Mouse (Mus musculus) WW6 (cell line): ENCODE measurements around the gene Mynn.
"Not testable (repeated sequence)": the region's sequence is repeated elsewhere in the genome, so short reads cannot be mapped to it uniquely, and the experiment has no call there.

Experiments used
- DNase-seq: peaks from one replicate; pipeline ENCODE4 v3.0.0-alpha.2; 2013; ENCODE audit warnings: low read depth, low spot score

Mynn gene

DNA sequence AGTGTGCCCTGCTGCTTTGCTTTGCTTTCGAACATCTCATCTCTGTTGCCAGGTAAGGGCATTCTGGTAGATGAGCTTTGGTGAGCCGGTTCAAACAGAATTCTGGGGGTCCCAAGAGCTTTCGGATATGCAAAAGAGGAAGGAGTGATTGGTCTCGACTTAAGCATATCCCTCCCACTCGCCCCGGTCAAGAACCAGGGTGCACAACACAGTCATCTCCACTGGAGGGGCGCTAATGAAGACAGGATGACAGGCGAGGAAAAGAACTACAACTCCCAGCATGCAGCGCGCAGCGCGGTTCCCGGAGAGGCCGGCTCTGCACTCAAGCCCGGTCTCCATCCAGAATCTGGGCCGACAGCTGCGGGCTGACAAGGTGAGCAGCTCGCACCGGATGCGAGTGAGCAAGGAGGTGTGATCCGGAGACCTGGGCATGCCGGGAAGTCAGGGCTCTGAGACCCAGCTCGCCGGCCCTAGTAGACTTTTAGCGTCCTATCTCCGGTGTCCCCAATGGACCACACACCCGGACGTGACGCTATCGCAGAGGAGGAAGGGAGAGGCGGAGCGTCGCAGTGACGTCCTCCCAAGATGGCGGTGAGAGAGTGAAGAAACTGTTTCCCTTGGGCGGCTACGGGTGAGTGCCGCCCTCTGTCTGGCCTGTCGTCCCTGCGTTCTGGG lies at the start of gene Mynn:
Mynn (plus strand) TSS at position 1 of the 675 bp plus-strand sequence.
- DNase-seq, result peak; percentile 93

DNA sequence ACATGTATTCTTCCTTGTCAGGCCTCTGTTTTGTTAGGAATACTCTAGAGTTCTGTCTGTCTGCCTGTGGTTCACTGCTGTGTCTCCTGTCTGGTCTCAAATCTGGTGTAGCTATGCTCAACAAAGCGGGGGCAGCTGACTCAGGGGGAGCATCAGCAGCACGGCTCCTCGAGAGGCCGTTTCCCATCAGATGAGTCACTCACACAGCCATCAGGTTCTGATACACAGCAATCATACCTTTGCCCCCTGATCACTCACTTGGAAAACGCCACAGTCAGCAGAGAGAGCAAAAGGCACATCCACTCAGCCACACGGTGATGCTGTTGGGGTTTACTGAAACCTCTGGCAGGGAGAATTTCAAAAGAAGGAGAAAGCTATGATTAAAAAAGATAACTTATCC lies 48.1 kb upstream of the Mynn start:
- DNase-seq, result no peak

DNA sequence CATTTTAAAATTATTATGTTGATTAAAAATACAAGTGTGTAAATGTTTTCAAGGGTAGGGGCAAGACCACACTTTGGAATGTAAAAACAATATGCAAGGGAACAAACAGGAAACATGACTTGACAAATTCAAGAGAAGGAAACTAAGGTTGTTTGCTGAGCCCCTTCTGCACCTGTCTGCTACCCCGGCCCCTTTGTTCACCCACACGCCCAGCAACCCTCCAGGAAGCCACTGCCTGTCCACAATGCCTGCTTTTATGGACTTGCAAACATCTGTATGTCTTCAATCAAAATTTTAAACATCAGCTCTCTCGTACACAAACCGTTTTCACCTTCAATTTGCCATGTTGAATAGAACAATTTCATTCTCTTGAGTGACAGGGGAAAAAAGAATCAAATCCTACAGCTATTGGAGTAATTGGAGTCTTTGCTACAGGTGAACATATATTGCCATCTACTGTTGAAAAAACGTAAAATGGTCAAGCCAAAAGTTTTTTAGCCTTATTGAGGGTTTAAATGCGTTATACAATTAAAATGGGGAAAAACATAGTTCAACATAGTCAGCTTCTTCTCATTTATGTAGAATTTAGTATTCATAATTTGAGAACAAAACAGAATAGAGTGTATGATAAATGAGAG lies 41.1 kb upstream of the Mynn start:
- no peak for DNase-seq

DNA sequence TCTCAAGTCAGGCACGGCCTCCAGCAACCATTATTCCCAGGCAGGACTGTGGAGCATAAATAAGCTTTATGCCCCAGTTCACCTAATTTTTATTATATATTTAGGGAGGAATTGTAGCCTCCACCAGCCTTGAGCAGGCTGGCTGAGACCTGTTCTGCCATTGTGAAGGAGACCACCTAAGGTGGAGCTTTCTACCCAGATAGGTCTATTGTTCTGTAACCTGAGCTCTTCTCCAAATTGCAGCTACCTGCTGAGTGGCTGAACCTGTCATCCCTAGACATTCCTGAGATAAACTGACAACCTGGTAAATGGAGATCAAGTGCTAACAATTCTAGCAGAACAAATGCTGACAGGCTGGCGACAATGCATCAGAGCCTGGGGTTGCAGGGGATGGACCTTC lies 35.5 kb upstream of the Mynn start:
- not testable (repeated sequence) for DNase-seq

DNA sequence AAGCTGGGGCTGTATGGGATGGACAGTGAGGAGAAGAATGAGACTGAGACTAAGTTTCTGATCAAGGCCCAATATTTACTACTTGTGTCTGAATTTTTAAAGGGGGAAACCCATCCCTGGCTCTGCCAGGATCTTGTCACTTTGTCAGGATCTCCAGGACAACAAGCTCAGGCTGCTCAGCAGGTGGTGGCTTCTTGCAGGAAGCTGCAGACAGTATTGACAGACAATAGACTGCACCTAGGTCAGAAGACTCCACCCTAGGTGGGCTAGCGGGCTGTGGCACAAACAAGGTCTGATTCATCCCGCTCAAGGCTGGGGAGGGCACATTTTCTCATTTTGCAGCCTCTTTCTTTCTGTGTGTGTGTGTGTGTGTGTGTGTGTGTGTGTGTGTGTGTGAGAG lies 28.3 kb upstream of the Mynn start:
- DNase-seq, result no peak

DNA sequence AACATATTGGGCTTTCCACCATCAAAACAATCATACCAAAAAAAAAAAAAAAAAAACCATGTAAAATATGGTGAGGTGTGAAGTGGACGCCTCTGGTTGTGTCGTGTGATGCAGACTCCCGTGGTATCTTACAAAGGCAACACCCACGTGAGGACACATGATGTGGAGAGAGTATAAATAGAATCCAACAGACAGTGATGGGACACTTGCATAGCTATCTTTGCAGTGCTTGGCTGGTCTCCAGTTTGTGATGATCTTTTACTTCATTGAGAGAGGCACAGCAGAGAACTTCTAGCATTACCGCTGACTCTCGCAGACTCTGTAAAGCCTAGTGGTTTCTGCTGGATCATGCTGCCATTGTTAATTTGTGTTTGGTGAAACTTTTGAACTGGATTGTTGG lies 13.0 kb upstream of the Mynn start:
- DNase-seq, result no peak

DNA sequence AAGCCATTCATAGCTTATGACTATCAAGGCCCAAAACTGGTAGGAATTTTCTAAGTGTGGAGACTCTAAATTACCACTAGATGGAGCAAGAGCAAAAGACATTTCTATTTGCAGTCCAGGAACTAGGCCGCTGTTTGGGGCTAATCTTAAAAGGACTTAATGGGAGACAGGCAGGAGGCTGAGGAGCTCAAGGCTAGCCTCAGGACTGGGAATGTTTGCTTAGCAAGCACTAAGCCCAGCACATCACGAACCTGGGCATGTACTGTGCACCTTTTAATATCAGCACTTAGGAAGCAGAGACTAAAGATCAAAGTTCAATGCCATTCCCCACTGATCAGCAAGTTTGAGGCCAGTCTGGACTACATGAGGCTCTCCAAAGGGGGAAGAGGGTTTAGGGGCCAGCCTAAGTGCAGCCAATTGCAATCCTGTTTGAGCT lies 9.4 kb upstream of the Mynn start:
- no peak for DNase-seq

DNA sequence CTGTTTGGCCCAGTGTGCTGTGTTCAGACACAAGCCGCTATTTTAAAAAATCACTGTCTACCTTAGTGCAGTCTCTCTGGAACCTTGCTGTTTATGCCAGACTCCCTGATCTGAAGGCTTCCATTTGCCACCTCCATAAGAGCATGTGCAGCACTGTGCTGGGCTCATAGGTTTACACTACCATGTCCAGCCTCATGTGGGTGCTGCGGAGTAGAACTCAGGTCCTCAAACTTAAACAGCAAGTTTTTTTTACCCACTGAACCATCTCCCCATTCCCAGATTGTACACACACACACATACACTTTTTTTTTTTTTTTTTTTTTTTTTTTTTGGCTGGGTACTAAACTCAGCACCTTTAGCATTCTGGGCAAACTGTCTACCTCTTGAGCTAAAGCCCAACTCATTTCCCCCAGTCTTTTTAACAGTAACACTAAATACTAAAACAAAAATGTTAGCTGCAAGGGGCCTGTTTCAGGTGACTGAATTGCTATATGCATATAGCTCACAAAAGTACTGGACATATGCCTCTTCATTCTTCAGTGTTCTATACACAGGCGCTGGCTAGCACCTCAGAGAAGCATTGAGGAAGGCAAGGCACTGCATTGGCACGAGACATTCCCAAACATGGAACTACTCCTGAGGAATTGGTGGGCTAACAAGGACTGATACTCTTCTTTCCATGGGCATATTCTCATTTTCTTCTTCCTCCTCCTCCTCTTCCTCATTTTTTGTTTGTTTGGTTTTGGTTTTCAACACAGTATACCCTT lies 8.0 kb upstream of the Mynn start:
- DNase-seq, result no peak

DNA sequence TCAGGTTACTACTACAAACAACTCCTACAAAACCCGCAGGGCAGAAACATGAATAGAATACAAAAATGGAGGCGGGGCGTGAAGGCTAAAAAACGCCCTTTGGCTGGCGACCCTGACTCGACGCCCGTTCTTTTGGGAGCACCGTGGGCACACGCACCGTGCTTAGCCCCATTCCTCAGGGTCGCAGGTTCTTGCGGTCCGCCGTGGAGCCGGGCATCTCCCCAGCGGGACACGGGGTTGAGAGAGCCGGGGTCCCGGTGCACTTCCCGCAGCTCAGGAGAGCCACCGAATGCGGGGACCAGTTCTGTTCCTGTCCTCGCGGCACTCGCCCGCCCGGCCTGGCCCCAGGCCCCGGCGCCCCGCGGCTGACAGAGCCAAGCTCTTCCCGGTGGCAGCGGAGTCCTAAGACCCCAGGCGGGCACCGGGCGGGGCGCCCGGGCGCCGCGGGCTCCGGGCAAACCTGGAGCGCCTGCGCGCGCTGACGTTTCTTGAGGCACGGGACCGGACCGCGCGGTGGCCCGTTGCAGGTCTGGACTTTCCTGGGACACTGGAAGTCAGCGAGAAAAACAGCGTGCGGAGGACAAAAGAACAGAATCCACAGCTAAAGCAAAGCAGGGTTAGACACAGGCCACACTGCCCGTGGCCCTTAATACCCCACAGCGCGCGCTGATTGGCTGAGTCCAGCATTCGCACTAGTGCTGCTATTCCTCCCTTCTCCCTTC lies 6.6 kb upstream of the Mynn start:
- DNase-seq, result no peak

DNA sequence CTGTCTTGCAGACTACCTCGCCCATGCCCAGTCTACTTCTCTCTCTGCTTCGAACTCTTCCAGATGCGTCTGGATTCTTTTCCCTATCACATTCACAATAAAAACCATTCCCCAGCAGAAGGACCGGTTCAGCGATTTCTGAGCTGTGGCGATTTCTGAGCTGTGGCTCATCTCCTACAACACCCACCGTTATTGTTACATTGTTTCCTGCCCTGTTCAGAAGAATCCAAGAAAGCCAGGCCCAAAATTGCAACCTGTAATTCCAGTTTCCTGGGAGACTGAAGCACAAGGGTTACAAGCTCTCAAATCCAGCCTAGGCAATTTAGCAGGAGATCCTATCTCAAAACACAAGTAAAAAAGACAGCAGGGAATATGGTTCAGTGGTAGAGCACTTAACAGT lies 4.6 kb upstream of the Mynn start:
- no peak for DNase-seq

DNA sequence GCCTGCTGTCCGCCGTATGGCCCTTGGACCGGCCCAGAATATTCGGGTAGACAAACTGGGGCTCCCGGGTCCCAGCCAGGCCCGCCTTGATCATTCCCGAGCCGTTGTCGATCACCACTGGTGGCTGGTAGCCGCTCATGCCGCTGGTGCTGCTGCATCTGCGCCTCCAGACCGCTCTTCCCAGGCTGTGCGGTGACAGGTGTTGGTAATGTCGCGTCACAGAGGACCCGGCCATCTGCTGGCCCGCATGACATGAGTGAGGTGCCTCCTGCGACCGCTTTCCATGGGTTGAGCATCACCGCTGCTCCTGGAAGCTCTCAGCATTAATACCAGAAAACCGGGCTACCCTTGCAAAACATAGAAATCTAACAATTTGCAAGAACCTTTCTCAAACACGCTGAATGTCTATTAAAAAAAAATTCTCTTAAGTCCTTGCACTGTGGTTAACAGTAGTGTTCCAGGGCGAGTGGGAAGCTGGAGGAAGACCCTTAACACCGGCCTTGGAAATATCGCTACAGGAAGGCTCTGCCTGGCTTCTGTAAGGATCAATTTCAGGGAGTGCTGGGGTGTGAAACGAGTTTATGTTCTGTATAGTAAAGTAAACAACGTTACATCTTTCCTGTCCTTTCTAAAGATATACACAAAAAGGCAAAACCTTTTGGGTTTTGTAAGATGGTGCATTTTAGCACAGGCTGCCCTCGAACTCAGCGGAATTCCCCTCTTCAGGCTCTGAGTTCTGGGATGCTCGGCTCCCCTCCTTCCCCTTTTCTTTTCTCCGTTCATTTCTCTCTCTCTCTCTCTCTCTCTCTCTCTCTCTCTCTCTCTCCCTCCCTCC lies 1.9 kb upstream of the Mynn start, which contains the start of gene Actrt3:
Actrt3 (minus strand) TSS at position 229 of the 835 bp plus-strand sequence.
- DNase-seq, result no peak

DNA sequence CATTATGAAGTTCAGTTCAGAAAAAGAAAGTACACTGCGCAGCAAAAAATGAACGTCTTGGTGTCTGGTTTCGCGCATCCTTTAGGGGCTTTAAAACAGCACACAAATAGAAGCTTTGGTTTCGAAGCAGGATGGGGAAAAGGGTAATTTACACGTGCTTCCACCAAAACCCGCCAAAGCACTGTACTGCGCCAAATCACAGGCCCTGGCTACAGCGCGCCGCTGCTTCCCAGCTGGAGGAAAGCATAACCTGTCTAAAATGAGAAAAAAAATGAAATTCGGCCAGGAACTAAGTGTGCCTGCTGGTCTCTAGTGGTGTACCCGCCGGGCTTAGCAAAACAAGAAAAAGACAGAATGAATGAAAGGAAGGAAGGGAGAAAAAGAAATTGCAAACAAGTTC lies 1.1 kb upstream of the Mynn start:
- no peak for DNase-seq

DNA sequence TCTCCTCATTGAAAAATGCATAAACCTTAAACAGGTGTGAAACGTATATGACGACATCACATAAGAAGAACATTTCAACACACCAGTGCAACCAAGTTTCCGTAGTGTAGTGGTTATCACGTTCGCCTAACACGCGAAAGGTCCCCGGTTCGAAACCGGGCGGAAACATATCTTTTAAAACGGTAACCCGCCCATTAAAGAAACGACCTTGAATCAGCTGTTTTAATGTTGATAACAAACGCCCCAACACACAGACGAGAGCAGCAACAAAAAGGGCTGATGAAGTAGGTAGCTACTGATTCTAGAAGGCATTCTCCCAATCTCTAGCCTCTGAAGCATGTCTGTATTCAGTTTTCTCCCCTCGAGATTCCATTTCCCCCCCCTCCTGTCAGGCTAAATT lies 690 bp upstream of the Mynn start:
- DNase-seq, result peak; percentile 65

DNA sequence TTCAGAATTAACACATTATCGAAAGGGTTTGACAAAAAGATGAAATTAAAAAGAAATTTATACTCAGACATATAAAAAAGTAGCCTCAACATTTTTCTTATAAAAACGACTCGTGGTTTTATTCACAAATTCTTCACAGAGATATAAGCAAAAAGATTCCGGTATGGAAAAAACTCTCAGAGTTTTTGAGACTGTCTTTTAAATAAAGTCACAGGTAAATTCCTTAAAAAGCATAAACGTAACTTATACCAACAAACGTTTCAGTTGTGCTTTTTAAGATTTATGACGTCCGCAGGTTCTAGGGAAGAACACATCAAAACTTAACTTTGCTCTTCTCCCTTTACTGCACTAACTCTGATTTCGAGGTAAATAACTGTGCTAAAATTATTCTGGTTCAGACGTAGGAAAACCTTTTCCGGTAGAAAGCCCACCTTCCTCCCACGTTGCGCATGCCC lies 228 bp upstream of the Mynn start:
- DNase-seq, result no peak

DNA sequence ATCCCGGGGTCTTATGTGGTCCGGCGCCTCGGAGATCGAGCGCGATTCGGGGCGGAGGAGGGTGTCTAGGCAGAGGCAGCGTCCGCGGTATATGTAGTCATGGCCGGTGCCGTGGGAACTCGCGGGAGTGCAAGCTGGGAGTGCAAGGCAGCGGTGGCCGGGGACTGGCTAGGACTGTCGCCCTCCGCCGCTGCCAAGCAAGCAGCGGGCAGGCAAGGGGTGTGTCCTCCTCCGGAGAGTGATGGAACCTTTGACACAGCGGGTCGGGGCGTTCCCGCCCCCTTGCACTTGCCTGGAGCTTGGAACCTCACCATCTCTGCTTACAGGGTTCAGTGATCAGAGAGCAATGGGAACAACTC lies 854 bp downstream of the Mynn start:
- no peak for DNase-seq

DNA sequence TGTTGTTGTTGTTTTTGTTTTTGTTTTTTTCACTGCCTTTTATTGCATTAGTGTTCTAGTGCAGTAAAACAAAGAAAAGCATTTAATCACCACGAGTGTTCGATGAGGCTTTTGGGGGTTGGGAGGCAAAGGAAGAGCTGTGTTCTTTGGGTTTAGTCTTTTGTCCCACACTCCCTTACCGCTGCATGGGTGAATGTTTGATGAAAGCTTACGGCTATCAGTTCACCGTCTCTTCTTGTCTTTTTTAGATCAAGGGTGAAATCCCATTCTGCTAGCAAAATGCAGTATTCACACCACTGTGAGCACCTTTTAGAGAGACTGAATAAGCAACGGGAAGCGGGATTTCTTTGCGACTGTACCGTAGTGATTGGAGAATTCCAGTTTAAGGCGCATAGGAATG lies 1.4 kb downstream of the Mynn start:
- DNase-seq, result no peak

DNA sequence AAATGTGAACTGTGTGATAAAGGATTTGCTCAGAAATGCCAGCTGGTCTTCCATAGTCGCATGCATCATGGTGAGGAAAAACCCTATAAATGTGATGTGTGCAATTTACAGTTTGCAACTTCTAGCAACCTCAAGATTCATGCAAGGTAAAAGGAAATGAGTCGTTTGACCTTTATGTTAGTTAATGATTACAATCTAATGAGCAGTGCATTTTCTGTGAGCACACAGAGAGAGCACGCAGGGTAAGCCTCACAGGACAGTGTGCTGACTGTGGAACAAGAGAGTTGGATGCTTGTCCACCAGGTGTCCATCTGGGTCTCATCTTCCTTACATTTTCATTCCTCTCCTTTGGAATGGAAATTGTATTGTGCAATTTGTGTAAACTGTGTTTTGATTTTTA lies 7.1 kb downstream of the Mynn start:
- DNase-seq, result no peak

DNA sequence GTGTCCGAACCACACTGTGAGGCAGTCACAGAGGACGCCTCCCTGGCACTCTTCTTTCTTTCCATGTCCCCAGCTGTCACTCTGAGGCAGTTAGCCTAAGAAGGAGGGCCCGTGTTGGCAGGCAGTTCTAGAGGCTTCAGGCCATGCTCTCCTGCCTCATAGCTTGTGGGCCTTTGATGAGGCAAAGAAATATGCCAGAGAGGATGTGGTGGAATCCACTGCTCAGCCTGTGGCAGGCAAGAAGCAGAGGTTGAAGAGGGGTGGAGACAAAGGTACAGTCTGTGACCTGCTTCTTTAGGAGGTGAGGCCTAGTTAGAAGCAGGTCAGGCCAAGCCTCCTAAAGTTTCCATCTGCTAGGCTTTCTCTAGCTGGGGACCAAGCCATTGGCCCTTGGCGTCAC lies 9.1 kb downstream of the Mynn start:
- DNase-seq, result no peak

DNA sequence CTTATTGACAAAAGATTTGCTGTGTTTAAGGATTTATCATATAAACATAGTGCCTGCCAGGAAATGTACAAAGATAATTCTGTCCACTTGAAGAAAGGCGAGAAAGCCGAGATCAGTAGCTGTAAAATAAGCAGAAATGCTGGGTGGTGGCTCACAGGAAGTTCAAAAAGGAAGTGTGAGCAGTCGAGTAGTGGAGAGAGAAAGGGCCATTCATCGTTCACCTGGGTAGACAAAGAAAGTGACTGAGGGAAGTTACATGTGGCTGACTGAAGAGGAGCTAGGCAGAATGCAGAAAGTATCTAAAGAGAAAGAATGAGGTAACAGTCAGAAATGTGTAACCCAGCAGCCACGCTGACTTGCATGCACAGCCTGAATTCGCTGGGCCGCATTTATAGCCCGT lies 18.3 kb downstream of the Mynn start:
- no peak for DNase-seq

DNA sequence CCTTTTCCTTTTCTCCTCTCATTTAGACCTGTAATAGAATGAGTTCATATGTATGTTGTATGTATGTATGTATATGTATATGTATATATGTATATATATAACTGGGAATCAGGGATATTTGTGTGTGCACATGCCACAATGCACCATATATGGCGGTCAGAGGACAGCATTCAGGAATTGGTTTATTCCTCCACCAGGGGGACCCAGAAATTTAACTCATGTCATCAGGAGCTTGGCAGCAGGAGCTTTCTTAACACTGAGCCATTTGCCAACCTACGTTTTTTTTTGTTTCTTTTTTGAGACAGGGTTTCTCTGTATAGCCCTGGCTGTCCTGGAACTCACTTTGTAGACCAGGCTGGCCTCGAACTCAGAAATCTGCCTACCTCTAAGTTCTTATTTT lies 31.8 kb downstream of the Mynn start:
- no peak for DNase-seq

DNA sequence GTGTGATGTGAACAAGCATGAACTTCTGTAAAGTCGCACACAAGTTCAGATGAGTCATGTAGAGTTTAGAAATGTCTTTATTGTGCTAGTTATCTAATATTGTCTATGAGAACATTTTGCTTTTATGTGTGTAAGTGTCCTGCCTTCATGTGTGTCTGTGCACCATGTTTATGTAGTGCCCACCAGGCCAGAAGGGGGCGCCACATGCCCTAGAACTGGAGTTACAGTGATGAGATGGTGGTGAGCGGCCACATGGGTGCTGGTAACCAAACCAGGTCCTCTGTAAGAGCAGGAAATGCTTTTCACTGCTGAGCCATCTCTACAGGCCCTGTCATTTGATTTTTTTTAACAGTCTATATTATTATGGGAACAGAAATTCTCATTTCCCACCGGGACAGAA lies 33.8 kb downstream of the Mynn start:
- DNase-seq, result no peak
